Mouse (Mus musculus) activated CD4-positive, CD25-positive, alpha-beta regulatory T cell (primary cell): Measurements from ENCODE around the gene Olfr1513. TPM values are rescaled to one million over a fixed set of nuclear protein-coding genes. Genes with fewer than 3 reads are reported as not detected.

Source experiments
- polyA plus RNA-seq, 2 experiments: library from polyadenylated mRNA; unstranded; fragments of 100-300 nt; shearing (Covaris generic); gene quantifications; one replicate each; pipeline ENCODE4 v1.2.1; 2017

Olfr1513 gene
- polyA plus RNA-seq: under 1 TPM in 1 of 2 experiments, not detected in 1; 0.10 TPM

DNA sequence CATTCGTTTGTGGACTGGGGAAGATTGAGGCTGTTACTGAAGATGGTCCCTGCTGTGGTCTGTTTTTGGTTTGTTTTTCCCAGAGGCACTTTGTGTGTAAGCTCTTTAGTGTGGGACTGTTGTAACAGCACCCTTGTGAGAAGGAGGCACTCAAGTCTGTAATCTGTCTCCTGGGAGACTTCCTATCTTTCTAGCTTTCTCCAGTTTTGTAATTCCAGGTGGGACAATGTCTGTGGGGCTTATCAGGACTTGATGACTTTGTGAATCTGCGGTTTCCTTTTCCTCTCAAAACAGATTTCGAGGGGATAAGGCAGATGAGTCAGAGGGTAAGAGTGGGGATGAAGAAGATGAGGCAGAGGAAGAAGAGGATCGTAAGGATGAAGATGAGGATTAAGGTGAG lies at the start of gene Olfr1513:
TSS of gene Olfr1513 (minus strand) at position 101 of the 400 bp plus-strand sequence.

DNA sequence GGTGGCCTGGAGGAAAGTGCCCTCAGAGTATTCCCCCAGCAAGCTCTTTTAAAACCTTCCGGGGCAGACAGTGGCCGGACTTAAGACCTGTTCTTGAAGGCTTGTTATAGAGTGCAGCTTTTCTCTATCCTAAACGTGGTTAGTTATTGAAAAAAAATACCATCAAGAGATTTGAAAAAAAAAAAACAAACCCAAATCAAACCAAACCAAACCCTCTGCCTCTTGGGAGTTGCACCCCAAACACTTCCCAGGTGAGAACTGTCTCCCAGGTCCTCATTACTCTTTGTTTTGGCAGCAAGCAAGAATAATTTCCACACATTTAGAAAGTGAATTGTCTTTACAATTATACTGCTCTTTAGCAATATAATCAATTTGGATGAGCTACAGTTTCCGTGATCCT lies 41.1 kb upstream of the Olfr1513 start, which contains the start of gene Olfr1511:
TSS of gene Olfr1511 (minus strand) at position 101 of the 400 bp plus-strand sequence.

DNA sequence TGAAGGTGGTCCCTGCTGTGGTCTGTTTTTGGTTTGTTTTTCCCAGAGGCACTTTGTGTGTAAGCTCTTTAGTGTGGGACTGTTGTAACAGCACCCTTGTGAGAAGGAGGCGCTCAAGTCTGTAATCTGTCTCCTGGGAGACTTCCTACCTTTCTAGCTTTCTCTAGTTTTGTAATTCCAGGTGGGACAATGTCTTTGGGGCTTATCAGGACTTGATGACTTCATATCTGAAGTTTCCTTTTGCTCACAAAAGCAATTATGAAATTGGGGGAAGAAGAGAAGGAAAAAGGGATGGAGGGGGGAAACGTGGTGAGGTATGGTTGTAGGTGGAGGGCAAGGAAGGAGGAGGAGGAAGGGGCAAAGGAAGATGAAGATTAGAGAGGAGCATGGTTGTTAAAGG lies 22.9 kb upstream of the Olfr1513 start, which contains the start of gene Olfr1512:
TSS of gene Olfr1512 (minus strand) at position 101 of the 400 bp plus-strand sequence.

DNA sequence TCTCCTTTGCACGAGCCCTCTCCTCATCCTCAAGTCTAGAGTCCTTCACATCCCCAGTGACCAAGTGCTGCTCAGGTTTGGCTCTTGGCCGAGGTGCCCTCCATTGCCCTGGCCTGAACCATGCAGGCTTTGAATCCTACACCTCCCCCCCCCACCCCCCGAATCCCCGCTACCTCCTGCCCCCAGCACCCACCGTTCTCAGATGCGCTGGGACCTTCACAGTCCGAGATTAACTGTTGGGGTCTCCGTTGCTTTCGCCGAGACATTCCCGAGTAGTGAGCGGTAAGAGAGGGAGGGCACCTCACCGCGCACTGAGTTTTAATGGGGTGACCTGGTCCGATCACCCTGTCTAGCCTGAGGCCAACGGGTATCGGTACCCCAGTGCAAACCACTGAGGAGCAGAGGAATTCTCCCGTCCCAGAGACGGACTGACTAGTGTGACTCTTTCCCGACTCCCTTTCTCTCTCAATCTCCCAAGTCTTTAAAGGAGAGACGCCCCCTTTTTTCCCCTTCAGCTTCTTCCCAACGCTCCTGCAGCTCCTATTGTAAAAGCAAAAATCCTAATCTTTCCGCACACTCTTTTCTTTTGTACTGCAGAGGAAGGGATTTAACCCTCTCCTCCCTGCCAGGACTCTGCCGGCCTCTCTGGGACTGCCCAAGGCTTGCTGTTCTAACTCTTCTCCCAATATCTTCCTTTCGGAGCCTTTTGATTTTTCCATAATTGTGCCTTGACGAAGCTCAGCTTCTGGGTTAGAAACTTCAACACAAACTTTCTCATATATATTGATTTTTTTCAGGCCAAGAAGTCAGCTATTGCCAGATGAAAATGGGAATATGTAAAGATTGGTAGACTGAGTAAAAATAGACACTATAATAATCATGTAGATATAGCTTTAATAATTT lies 28.0 kb downstream of the Olfr1513 start, which contains the start of gene Sall2:
TSS of gene Sall2 (minus strand) at position 853 of the 903 bp plus-strand sequence.

GRCm38 (mm10) chr14:52304644-52305271 lies 51.5 kb downstream of the Olfr1513 start, which contains the start of gene Mettl3:
Gene Mettl3, minus strand, starts transcription at chr14:52305128.

Other genes with a start within 250 kb of the Olfr1513 start
- gene Rpgrip1, start 245.7 kb downstream of the Olfr1513 start, polyA plus RNA-seq: 1 to 10 TPM; 5.2 to 6.4 TPM
- gene Supt16, start 159.0 kb downstream of the Olfr1513 start, polyA plus RNA-seq: 10 to 100 TPM; 20.2 to 21.9 TPM
- gene Chd8, start 98.6 kb downstream of the Olfr1513 start, polyA plus RNA-seq: 10 to 100 TPM; 30.5 to 32.9 TPM
- 10 to 100 TPM; 84.0 to 88.3 TPM for gene Tox4, start 77.3 kb downstream of the Olfr1513 start, polyA plus RNA-seq
- gene Rab2b, start 76.9 kb downstream of the Olfr1513 start, polyA plus RNA-seq: 10 to 100 TPM; 15.0 to 22.1 TPM
- gene Mettl3, start 51.3 kb downstream of the Olfr1513 start, polyA plus RNA-seq: 10 to 100 TPM; 49.0 to 56.2 TPM
- gene Sall2, start 27.6 kb downstream of the Olfr1513 start, polyA plus RNA-seq: 1 to 10 TPM; 2.1 to 4.3 TPM
- not detected for gene Olfr1512, start 22.8 kb upstream of the Olfr1513 start, polyA plus RNA-seq
- under 1 TPM in 1 of 2 experiments, not detected in 1; 0.21 TPM for gene Olfr1511, start 41.0 kb upstream of the Olfr1513 start, polyA plus RNA-seq
- under 1 TPM in 1 of 2 experiments, not detected in 1; 0.38 TPM for gene Olfr1510, start 58.0 kb upstream of the Olfr1513 start, polyA plus RNA-seq
- gene Olfr1509, start 86.6 kb upstream of the Olfr1513 start, polyA plus RNA-seq: not detected
- under 1 TPM in 1 of 2 experiments, not detected in 1; 0.02 TPM for gene Olfr1508, start 111.1 kb upstream of the Olfr1513 start, polyA plus RNA-seq
- gene Olfr1507, start 139.3 kb upstream of the Olfr1513 start, polyA plus RNA-seq: not detected